ENCODE assay signal across 8 mouse cellular contexts in genomic region chr12:24470943-24471342, GRCm38 (mm10). TPM values are rescaled to one million over a fixed set of nuclear protein-coding genes. Genes with fewer than 3 reads are reported as not detected.
DNase-seq lines count a peak whose midpoint lies in the region; ATAC-seq and TF ChIP-seq lines count a peak whose summit lies in the region.

No protein-coding gene starts in this region.

- peak; percentile 45 for DNase-seq in ovary, postnatal 36 days (ENCODE audit: low spot score)
- DNase-seq in ovary, postnatal 10 days (ENCODE audit: low spot score): no peak
- DNase-seq in adrenal gland, postnatal 10 days: peak; percentile 73
- peak; percentile 54 for DNase-seq in lung, adult 2 months
- peak; percentile 34 to 46 for DNase-seq in right cerebral cortex, adult 2 months (ENCODE audit: low spot score in 2 of 2)

- H3K9me3 ChIP-seq in intestine, postnatal 0 days (ENCODE audit: control insufficient read depth): no peaks in the 10 kb centered on the region

- no peaks in the 10 kb centered on the region for H3K27me3 ChIP-seq in intestine, postnatal 0 days (replicated peaks; ENCODE audit: control insufficient read depth, insufficient read depth, low read length)

- no peak overlapping the region for H3K4me2 ChIP-seq in intestine, postnatal 0 days (replicated peaks; ENCODE audit: low read depth)

- no peak for TF ChIP-seq POLR2A in lung, adult 2 months (IDR thresholded peaks at IDR 0.05; ENCODE audit: borderline replicate concordance, extremely low read depth, low read depth, low read length)

- no peak overlapping the region for H3K27ac ChIP-seq in intestine, postnatal 0 days (ENCODE audit: low read depth, low read length)

- H3K4me3 ChIP-seq in intestine, postnatal 0 days (ENCODE audit: low read depth, low read length): no peak overlapping the region
- H3K4me3 ChIP-seq in lung, adult 2 months (replicated peaks; ENCODE audit: extremely low read depth, low read depth, low read length): no peak overlapping the region

- 13% methylated on average over 4 of the region's 4 CpGs for WGBS in intestine, postnatal 0 days
- 15% methylated on average over 4 of the region's 4 CpGs for WGBS in lung, adult 2 months

- H3K4me1 ChIP-seq in intestine, postnatal 0 days (replicated peaks; ENCODE audit: control insufficient read depth, insufficient read depth, low read length): no peaks in the 10 kb centered on the region
- no peaks in the 10 kb centered on the region for H3K4me1 ChIP-seq in lung, adult 2 months (ENCODE audit: control insufficient read depth, insufficient read depth, low read length)

- TF ChIP-seq CTCF in intestine, postnatal 0 days (IDR thresholded peaks at IDR 0.05; ENCODE audit: low read depth): peak; percentile 85
- TF ChIP-seq CTCF in lung, adult 2 months (IDR thresholded peaks at IDR 0.05; ENCODE audit: insufficient read depth, low read length): peak; percentile 85

- no peak overlapping the region for H3K9ac ChIP-seq in intestine, postnatal 0 days (ENCODE audit: low read depth, low read length)

- peak; percentile 61; the same call in 1 of the 2 replicates for ATAC-seq in erythroid progenitor cell, adult 5-6 weeks (replicated peaks; ENCODE audit: low FRiP score, poor library complexity, severe bottlenecking)
- no peak for ATAC-seq in intestine, postnatal 0 days
- ATAC-seq in monocyte, adult 5-6 weeks (replicated peaks; ENCODE audit: insufficient number of reproducible peaks, low FRiP score, low TSS enrichment, poor library complexity, severe bottlenecking): no peak

- no peaks in the 10 kb centered on the region for H3K36me3 ChIP-seq in intestine, postnatal 0 days (ENCODE audit: control insufficient read depth, insufficient read depth)

RNA-seq across cellular contexts. Expression of gene Taf1b, which starts 27.2 kb away (rescaled TPM):
- 10 to 100 TPM; 14.7 to 15.3 TPM for total RNA-seq in adrenal gland, postnatal 10 days (2021)
- total RNA-seq in erythroid progenitor cell, adult 5-6 weeks (2015; ENCODE audit: low replicate concordance): 4.0 and 15.9 TPM in 2 replicates
- 12.7 and 13.8 TPM in 2 replicates for total RNA-seq in erythroid progenitor cell, adult 5-6 weeks (2017; ENCODE audit: low replicate concordance)
- polyA plus RNA-seq in intestine, postnatal 0 days (2015; fragmentation: Nextera tagmentation; extraction: Ambion mirVana): 10.3 and 10.4 TPM in 2 replicates
- 9.0 and 10.0 TPM in 2 replicates for polyA plus RNA-seq in lung, adult 2 months (2012; rRNA removed)
- total RNA-seq in monocyte, adult 5-6 weeks (2017): 44.6 to 78.9 TPM (median 57.4 TPM) in 3 replicates
